Mouse (Mus musculus): ENCODE data around the gene Pik3r5.

The Pik3r5 gene

GRCm38 (mm10) chr11:68451747-68452405, 20.0 kb downstream of the Pik3r5 start:
- DNase-seq: no peak

GRCm38 (mm10) chr11:68452740-68453139, 20.8 kb downstream of the Pik3r5 start:
- no peak for DNase-seq

GRCm38 (mm10) chr11:68453301-68453700, 21.4 kb downstream of the Pik3r5 start:
- DNase-seq: no peak

GRCm38 (mm10) chr11:68458086-68458485, 26.2 kb downstream of the Pik3r5 start:
- DNase-seq: no peak

GRCm38 (mm10) chr11:68459021-68459420, 27.1 kb downstream of the Pik3r5 start:
- DNase-seq: no peak

GRCm38 (mm10) chr11:68459486-68459885, 27.6 kb downstream of the Pik3r5 start:
- no peak for DNase-seq

- no peak for DNase-seq
Measured at GRCm38 (mm10) chr11:68462716-68463115, 30.8 kb downstream of the Pik3r5 start.

- no peak for DNase-seq
Measured at GRCm38 (mm10) chr11:68464260-68464659, 32.3 kb downstream of the Pik3r5 start.

GRCm38 (mm10) chr11:68465090-68465489, 33.2 kb downstream of the Pik3r5 start:
- DNase-seq: no peak

- DNase-seq: no peak
Measured at GRCm38 (mm10) chr11:68467441-68467840, 35.5 kb downstream of the Pik3r5 start.

- no peak for DNase-seq
Measured at GRCm38 (mm10) chr11:68467962-68468612, 36.2 kb downstream of the Pik3r5 start.

GRCm38 (mm10) chr11:68468886-68469285, 37.0 kb downstream of the Pik3r5 start:
- no peak for DNase-seq

- DNase-seq: no peak
Measured at GRCm38 (mm10) chr11:68472162-68472849, 40.4 kb downstream of the Pik3r5 start.

- DNase-seq: no peak
Measured at GRCm38 (mm10) chr11:68474600-68474999, 42.7 kb downstream of the Pik3r5 start.

- peak; percentile 15 for DNase-seq
Measured at GRCm38 (mm10) chr11:68475676-68476075, 43.8 kb downstream of the Pik3r5 start.

- DNase-seq: no peak
Measured at GRCm38 (mm10) chr11:68477661-68478060, 45.7 kb downstream of the Pik3r5 start.

- DNase-seq: peak; percentile 16
Measured at GRCm38 (mm10) chr11:68478574-68478981, 46.7 kb downstream of the Pik3r5 start.

- DNase-seq: no peak
Measured at GRCm38 (mm10) chr11:68480660-68481059, 48.7 kb downstream of the Pik3r5 start.

- no peak for DNase-seq
Measured at GRCm38 (mm10) chr11:68482001-68482400, 50.1 kb downstream of the Pik3r5 start.

- DNase-seq: no peak
Measured at GRCm38 (mm10) chr11:68483213-68483612, 51.3 kb downstream of the Pik3r5 start.

- no peak for DNase-seq
Measured at GRCm38 (mm10) chr11:68484431-68484830, 52.5 kb downstream of the Pik3r5 start.

- DNase-seq: peak; percentile 22
Measured at GRCm38 (mm10) chr11:68485206-68485942, 53.5 kb downstream of the Pik3r5 start.

GRCm38 (mm10) chr11:68486093-68486492, 54.2 kb downstream of the Pik3r5 start:
- no peak for DNase-seq

Data from right cerebral cortex, postnatal 25 days (tissue).